Mouse (Mus musculus) cerebellum, postnatal 14 days (tissue): ENCODE results near the gene Hfe.
"Not testable (repeated sequence)": the region's sequence is repeated elsewhere in the genome, so short reads cannot be mapped to it uniquely, and the experiment has no call there.

Experiments used
- DNase-seq, 2 experiments: peaks; one replicate each; pipeline ENCODE4 v3.0.0; 2021; ENCODE audit warnings: mixed read lengths in 2 of 2

Hfe gene

GRCm38 (mm10) chr13:23743963-23744362 lies 33.3 kb upstream of the Hfe start:
- no peak for DNase-seq

DNA sequence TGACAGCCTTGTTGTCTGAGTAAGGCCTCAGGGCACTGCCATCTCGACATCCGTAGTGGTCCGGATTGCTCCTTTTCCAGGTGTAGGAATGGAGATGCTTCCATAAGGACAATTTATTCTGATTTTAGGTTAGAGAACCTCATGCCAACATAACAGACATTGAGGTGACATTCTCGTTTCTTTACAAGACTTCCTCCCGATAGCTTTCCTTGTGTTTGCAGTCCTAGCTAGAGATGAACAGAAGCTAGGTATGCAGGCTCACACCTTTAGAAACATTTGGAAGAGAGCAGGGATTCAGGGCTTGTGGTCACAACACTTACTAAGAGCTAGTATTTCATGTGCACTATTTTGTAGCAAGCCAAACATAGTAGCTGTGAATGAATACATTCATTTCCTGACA lies 32.6 kb upstream of the Hfe start:
- DNase-seq: no peak

GRCm38 (mm10) chr13:23742007-23742406 lies 31.4 kb upstream of the Hfe start:
- DNase-seq: no peak

- no peak for DNase-seq
Observed at GRCm38 (mm10) chr13:23740910-23741309, 30.3 kb upstream of the Hfe start.

- no peak for DNase-seq
Observed at GRCm38 (mm10) chr13:23740256-23740840, 29.7 kb upstream of the Hfe start.

GRCm38 (mm10) chr13:23739922-23740252 lies 29.2 kb upstream of the Hfe start:
- DNase-seq: no peak

DNA sequence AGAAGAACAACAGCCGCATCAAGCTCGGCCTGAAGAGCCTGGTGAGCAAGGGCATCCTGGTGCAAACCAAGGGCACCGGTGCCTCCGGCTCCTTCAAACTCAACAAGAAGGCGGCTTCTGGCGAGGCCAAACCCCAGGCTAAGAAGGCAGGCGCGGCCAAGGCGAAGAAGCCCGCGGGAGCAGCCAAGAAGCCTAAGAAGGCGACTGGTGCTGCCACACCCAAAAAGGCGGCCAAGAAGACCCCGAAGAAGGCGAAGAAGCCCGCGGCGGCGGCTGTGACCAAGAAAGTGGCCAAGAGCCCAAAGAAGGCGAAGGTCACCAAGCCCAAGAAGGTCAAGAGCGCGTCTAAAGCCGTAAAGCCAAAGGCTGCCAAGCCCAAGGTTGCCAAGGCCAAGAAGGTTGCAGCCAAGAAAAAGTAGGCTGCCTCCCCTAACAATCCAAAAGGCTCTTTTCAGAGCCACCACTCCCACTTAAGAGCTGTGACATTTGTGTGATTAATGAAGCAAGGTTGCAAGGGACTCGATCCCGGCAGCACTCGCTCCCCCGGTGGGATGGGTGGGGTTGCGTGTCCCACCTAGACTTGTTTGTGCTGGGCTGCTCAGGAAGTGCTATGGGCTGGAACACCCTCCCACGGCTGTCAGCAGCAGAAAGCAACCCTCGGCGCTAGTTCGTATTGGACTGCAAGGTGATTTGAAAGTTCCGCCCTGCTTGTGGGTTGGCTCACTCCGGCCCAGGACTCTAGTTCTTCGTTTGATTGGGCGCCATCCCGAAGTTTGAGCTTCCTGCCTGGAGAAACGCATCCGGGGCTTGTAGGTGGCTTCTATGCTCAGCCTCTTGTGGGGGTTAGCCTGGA lies 28.6 kb upstream of the Hfe start:
- peak; percentile 87 to 88 for DNase-seq

DNA sequence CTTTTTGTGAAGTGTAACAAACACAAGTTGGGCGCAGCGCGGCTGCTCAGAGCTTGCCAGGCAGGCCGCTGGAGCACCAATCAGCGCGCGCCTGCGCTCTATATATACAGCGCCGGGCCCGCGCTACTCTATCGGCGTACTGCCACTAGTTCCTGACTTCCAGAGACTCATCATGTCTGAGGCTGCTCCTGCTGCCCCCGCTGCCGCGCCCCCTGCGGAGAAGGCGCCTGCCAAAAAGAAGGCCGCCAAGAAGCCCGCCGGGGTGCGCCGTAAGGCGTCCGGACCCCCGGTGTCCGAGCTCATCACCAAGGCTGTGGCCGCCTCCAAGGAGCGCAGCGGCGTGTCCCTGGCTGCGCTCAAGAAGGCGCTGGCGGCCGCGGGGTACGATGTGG lies 28.0 kb upstream of the Hfe start, which contains the start of gene Hist1h1c:
Gene Hist1h1c, plus strand, starts transcription at position 132 of the 392 bp plus-strand sequence.
- peak; percentile 76 to 83 for DNase-seq

- DNase-seq: no peak
Observed at GRCm38 (mm10) chr13:23738041-23738440, 27.4 kb upstream of the Hfe start.

DNA sequence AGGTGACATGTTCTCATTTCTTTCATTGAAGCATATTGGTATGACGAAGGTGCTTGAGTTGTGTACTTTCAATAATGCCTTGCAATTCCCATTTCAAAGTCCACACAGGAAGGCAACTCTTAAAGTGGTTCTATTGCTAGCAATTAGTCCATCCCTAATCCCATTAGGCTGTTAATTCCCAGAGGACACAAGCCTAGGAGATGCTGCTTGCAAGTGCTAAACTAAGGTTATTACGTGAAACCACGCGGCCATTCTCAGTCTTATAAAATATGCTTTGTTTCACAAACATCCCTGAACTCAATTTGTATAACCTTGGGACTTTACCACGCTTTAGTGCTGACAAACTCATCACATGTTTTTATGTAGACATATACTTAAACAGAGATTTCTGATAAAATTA lies 26.4 kb upstream of the Hfe start:
- DNase-seq: no peak

- DNase-seq: peak; percentile 45
Observed at GRCm38 (mm10) chr13:23732156-23732804, 21.6 kb upstream of the Hfe start.

GRCm38 (mm10) chr13:23730479-23730878 lies 19.8 kb upstream of the Hfe start:
- no peak for DNase-seq

DNA sequence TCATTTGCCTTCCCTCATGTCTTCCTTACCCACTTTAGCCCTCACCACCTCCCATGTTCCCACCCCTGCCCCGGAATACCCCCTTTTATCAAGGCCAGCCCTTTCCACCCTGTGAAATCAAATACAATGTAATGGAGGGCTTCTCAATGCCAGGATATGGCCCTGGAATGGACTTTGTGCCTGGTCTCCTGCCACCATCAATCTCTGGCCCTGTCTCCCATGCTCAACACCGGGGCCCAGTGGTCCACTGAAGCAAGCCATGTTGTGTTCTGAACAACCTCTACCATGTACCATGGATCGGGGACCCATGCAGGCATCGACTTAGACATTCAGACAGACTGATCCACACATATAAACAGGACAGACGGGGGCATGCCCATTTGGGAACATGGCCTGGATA lies 19.1 kb upstream of the Hfe start:
- no peak for DNase-seq

DNA sequence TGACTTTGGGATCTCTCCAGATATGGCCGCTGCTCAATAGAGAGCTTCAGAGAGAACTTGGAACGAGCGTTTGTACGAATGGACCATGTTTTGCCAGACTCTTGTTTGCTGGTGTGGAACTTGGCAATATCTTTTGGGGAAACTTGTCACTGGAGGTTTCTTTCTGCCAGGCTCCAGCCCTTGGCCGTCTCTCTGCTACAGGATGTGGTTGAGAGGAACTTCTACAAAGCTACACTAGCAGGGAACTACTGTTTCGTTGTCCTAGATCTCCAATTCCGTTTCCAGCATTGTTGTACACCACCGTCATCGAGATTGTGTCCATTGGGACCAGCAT lies 18.5 kb upstream of the Hfe start:
- DNase-seq: no peak

DNA sequence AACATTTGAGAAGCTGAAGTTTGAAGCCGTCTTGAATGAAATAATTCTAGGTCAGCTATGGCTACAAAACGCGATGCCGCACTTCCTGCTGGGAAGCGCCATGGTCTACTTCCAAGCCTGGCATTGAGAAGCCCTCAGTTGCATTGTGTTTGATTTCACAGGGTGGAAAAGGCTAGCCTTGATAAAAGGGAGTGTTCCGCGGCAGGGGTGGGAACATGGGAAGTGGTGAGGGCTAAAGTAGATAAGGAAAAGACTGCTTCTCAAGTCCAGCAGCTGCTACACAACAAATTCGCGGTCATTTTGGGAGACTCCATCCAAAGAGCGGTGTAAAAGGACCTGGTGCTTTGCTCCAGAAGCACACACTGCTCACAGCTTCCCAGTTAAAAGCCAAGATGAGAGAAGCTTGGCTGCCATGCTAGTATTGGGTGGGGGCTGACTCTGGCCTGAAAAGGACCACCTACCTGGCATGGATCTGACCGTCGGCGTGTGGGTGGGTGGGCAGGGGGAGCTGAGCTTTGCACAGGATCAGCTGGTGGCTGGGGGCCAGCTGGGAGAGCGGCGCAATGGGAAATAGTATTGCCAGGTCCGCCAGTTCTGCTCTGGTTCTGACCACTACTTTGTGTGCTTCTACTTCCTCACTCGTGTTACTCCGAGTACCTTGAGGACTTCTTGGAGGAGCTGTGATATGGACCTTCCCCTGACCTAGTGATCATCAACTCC lies 18.0 kb upstream of the Hfe start:
- DNase-seq: no peak

DNA sequence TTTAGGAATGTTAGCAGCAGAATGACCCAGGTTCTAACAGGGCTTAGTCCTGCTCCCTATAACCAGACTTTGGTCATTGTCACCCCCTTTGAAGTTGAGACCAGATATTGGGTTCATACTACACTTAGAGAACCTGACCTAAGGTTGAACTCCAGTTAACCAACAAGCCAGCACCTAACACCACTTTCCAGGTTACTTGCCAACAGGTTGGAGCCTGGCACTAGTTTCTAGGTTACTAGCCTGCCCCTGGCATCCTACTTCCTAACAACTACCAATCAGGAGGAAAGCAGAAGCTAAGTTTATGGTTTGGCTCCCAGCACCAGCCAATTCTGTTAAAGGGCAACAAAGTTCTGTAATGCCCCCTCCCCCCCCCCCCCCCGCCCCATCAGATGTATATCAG lies 14.6 kb upstream of the Hfe start:
- no peak for DNase-seq

- DNase-seq: no peak
Observed at GRCm38 (mm10) chr13:23724239-23724638, 13.6 kb upstream of the Hfe start.

- not testable (repeated sequence) for DNase-seq
Observed at GRCm38 (mm10) chr13:23717593-23718245, 7.1 kb upstream of the Hfe start.

DNA sequence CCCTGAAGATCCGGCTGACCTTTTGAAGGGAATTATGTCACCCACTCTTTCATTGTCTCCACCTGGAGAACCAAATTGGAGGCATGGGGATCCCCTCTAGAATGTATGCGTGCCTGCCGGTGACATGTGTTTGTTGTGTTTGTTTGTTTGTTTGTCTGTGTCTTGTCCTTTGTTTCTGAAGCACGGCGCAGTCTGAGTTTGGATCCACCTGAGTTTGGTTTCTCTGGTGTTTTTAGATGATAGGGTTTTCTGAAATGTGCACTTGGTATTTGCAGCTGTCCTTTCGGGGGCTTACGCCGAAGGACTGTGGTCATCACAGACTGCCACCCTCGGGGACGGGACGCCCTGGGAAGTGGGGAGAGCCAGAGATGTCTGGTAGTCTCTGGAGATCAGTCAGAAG lies 6.5 kb upstream of the Hfe start:
- DNase-seq: no peak

DNA sequence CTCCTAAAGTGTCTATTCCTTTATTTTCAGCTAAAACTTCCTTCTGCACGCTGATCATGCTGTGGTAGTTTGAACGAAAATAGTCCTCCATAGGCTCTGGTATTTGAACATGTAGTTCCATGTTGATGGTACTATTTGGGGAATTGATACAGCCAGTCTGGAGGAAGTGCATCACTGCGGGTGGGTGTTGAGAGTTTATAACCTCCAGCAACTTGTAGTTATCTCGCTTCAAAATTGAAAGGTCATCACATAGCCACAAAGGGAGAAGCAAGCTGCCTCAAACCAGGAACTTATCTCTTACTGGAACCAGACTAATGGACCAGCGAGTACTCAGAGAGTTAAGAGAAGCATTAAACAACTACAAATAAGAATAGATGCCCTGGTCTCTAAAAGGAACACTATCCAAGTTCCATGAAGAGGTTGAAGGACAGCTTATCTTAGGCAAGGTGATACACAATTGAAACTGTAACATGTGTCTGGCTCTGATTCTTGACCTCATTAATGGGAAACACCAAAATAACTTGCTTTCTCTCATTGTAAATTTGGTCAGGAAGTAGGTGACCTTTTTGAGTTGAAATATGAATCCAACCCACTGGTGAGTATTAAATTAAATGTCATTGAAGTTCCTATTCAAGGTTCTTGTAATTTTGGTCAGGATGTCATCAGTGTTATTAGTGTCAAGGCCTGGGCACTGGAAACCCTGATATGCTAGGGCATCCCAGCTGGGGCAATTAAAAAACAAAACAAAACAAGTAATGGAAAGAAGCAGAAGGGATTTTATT lies 5.8 kb upstream of the Hfe start:
- DNase-seq: no peak

GRCm38 (mm10) chr13:23709714-23710373 lies 810 bp downstream of the Hfe start:
- peak in 1 of 2 experiments; percentile 10 for DNase-seq

DNA sequence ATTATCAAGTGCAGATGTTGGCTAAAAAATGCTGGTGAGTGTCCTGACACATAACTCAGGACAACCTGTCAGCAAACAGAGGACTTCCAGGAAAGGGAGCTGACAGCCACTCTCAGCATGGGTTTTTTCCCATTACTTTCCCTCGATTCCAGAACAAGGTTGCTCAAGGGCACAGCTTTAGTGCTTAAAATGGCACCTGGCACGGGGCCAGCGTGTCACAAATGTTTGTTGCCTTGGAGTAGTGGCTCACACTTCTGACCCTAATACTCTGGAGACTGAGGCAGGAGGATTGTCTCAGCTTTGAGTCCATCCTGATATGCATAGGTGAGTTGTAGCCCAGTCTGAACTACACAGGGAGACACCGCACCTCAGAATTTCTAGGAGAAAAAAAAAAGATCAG lies 2.0 kb downstream of the Hfe start:
- DNase-seq: no peak
